Mouse (Mus musculus): Measurements from ENCODE around the gene Slc25a42.
A peak's percentile ranks its signal among the peaks of the same experiment; 100 is the strongest.

- TF ChIP-seq POLR2A (IDR thresholded peaks at IDR 0.05; ENCODE audit: low read depth, low read length) = peak; percentile 83
- no peak for TF ChIP-seq CTCF (conservative IDR thresholded peaks at IDR 0.05; ENCODE audit: insufficient read depth, insufficient read length, low read depth, low read length)
Observed at GRCm38 (mm10) chr8:70212112-70213055, at the start of gene Slc25a42.
